Mouse (Mus musculus): ENCODE data around the gene Zc3h10. TPM values are rescaled to one million over a fixed set of nuclear protein-coding genes. Genes with fewer than 3 reads are reported as not detected.
"Not testable (repeated sequence)": the region's sequence is repeated elsewhere in the genome, so short reads cannot be mapped to it uniquely, and the experiment has no call there.

Zc3h10 gene
- polyA plus RNA-seq, 1 experiment from 2014 or later: 5.0 TPM

- TF ChIP-seq EP300 (IDR thresholded peaks at IDR 0.05; ENCODE audit: low read depth) (peak; percentile 84), CTCF (IDR thresholded peaks at IDR 0.05; ENCODE audit: low read depth) (0 out of 2 replicates have a peak, but pooled peaks have one; percentile 5)
- no peaks in the 10 kb centered on the region for H3K9me3 ChIP-seq (ENCODE audit: low read length)
- H3K4me1 ChIP-seq (ENCODE audit: insufficient read depth): peaks cover 9% of the 10 kb centered on the region
- H3K4me3 ChIP-seq (ENCODE audit: low read depth, low read length): peak within 1 kb of the TSS; percentile 90
- peak within 1 kb of the TSS; percentile 91 for H3K4me2 ChIP-seq (ENCODE audit: low read depth, low read length)
- WGBS (ENCODE audit: insufficient replicate concordance): under 1% methylated on average over 31 of the region's 31 CpGs
- peak within 1 kb of the TSS; percentile 84 for H3K9ac ChIP-seq (replicated peaks)
- ATAC-seq (peak; percentile 84), DNase-seq (peak; percentile 94)
- peak within 1 kb of the TSS; percentile 92 for H3K27ac ChIP-seq (ENCODE audit: low read depth)
- H3K27me3 ChIP-seq (ENCODE audit: insufficient read depth, low read length): no peaks in the 10 kb centered on the region
- peaks cover 16% of the 10 kb centered on the region for H3K36me3 ChIP-seq (replicated peaks; ENCODE audit: insufficient read depth, low read length)
These were observed 1.5 kb upstream of the Zc3h10 start, which contains the start of gene Rpl41 for GRCm38 (mm10) chr10:128548947-128549681. Gene Rpl41, minus strand, starts transcription at chr10:128549305.

- peak overlapping the region; percentile 84 for H3K9ac ChIP-seq (replicated peaks)
- peak overlapping the region; percentile 90 for H3K4me3 ChIP-seq (ENCODE audit: low read depth, low read length)
- not testable (repeated sequence) for H3K4me1 ChIP-seq (ENCODE audit: insufficient read depth); ATAC-seq; DNase-seq; H3K27me3 ChIP-seq (ENCODE audit: insufficient read depth, low read length); H3K9me3 ChIP-seq (ENCODE audit: low read length)
- H3K27ac ChIP-seq (ENCODE audit: low read depth): peak overlapping the region; percentile 92
- H3K36me3 ChIP-seq (replicated peaks; ENCODE audit: insufficient read depth, low read length): peaks cover 24% of the 10 kb centered on the region
- WGBS (ENCODE audit: insufficient replicate concordance): under 1% methylated on average over 20 of the region's 30 CpGs
- H3K4me2 ChIP-seq (ENCODE audit: low read depth, low read length): peak overlapping the region; percentile 91
These were observed 647 bp upstream of the Zc3h10 start for GRCm38 (mm10) chr10:128548051-128548791.

- no peak for DNase-seq
- Histone ChIP-seq H3K9me3 (ENCODE audit: low read length) (no peaks in the 10 kb centered on the region), H3K4me3 (ENCODE audit: low read depth, low read length) (peak overlapping the region; percentile 90), H3K36me3 (replicated peaks; ENCODE audit: insufficient read depth, low read length) (peaks cover 24% of the 10 kb centered on the region), H3K9ac (replicated peaks) (peak overlapping the region; percentile 83), H3K4me1 (ENCODE audit: insufficient read depth) (peaks cover 9% of the 10 kb centered on the region), H3K27ac (ENCODE audit: low read depth) (peak overlapping the region; percentile 92), H3K27me3 (ENCODE audit: insufficient read depth, low read length) (no peaks in the 10 kb centered on the region), H3K4me2 (ENCODE audit: low read depth, low read length) (peak overlapping the region; percentile 91)
- WGBS (ENCODE audit: insufficient replicate concordance): 9% methylated on average over 7 of the region's 7 CpGs
- ATAC-seq: no peak
- TF ChIP-seq CTCF (IDR thresholded peaks at IDR 0.05; ENCODE audit: low read depth) (no peak), EP300 (IDR thresholded peaks at IDR 0.05; ENCODE audit: low read depth) (no peak)
These were observed 787 bp downstream of the Zc3h10 start for GRCm38 (mm10) chr10:128546787-128547186.

- DNase-seq (no peak), ATAC-seq (no peak)
- Histone ChIP-seq H3K27ac (ENCODE audit: low read depth) (peak overlapping the region; percentile 92), H3K27me3 (ENCODE audit: insufficient read depth, low read length) (no peaks in the 10 kb centered on the region), H3K36me3 (replicated peaks; ENCODE audit: insufficient read depth, low read length) (peaks cover 24% of the 10 kb centered on the region), H3K9ac (replicated peaks) (peak overlapping the region; percentile 83), H3K4me3 (ENCODE audit: low read depth, low read length) (peak overlapping the region; percentile 90), H3K9me3 (ENCODE audit: low read length) (no peaks in the 10 kb centered on the region), H3K4me2 (ENCODE audit: low read depth, low read length) (peak overlapping the region; percentile 91), H3K4me1 (ENCODE audit: insufficient read depth) (peaks cover 9% of the 10 kb centered on the region)
- TF ChIP-seq CTCF (IDR thresholded peaks at IDR 0.05; ENCODE audit: low read depth) (peak; percentile 88), EP300 (IDR thresholded peaks at IDR 0.05; ENCODE audit: low read depth) (peak; percentile 17; the same call in 1 of the 2 replicates)
- WGBS (ENCODE audit: insufficient replicate concordance): 5% methylated on average over 4 of the region's 4 CpGs
These were observed 1.2 kb downstream of the Zc3h10 start for GRCm38 (mm10) chr10:128546361-128546760.

- WGBS (ENCODE audit: insufficient replicate concordance): 90% methylated on average over 3 of the region's 3 CpGs
- Histone ChIP-seq H3K4me2 (ENCODE audit: low read depth, low read length) (no peak overlapping the region), H3K27ac (ENCODE audit: low read depth) (no peak overlapping the region), H3K9ac (replicated peaks) (no peak overlapping the region; the same call in 1 of the 2 replicates), H3K9me3 (ENCODE audit: low read length) (no peaks in the 10 kb centered on the region), H3K4me1 (ENCODE audit: insufficient read depth) (peaks cover 9% of the 10 kb centered on the region), H3K27me3 (ENCODE audit: insufficient read depth, low read length) (no peaks in the 10 kb centered on the region), H3K4me3 (ENCODE audit: low read depth, low read length) (no peak overlapping the region), H3K36me3 (replicated peaks; ENCODE audit: insufficient read depth, low read length) (peaks cover 24% of the 10 kb centered on the region)
- DNase-seq (no peak), ATAC-seq (no peak)
- no peak for TF ChIP-seq EP300 (IDR thresholded peaks at IDR 0.05; ENCODE audit: low read depth)
- TF ChIP-seq CTCF (IDR thresholded peaks at IDR 0.05; ENCODE audit: low read depth): no peak
These were observed 2.0 kb downstream of the Zc3h10 start for GRCm38 (mm10) chr10:128545570-128545898.
